Mouse (Mus musculus) embryonic stem cell, embryonic (primary cell): ENCODE results near the gene Gm44973.

Source experiments
- CTCF ChIA-PET, 4 experiments: fragments of 300-600 bp in 2 of 4; fragments of 350-600 bp in 2 of 4; sonication (Branson Sonifier 250); formaldehyde crosslinking; loops; one replicate each; lab custom pipeline; 2022; ENCODE audit warnings: inconsistent platforms in 2 of 4; lab: Charles Lee
- POLR2A ChIA-PET, 4 experiments: fragments of 300-600 bp in 2 of 4; fragments of 350-600 bp in 2 of 4; sonication (Branson Sonifier 250); formaldehyde crosslinking; loops; one replicate each; lab custom pipeline; 2022; ENCODE audit warnings: antibody characterized with exemption in 4 of 4, inconsistent platforms in 1 of 4; lab: Charles Lee

The Gm44973 gene

DNA sequence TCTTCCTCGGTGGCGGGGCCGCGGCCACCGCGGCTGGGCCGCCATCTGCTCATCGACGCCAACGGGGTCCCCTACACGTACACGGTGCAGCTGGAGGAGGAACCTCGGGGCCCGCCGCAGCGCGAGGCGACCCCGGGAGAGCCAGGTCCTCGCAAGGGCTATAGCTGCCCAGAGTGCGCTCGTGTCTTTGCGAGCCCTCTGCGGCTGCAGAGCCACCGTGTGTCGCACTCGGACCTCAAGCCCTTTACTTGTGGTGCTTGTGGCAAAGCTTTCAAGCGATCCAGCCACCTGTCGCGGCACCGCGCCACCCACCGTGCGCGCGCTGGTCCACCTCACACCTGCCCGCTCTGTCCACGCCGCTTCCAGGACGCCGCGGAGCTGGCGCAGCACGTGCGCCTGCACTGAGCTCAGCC is 37.6 kb downstream of the Gm44973 start:
- CTCF ChIA-PET: interaction anchor here in 2 of 4 experiments (0.7 to 3.8 kb wide), 4 partner anchors 8 to 130 kb away, joined by 3 to 33 read pairs (median 4); partner anchors contain the start of genes Fiz1 (in 1 of the 2), U2af2 (in 1 of the 2) and Zfp524 (in 1 of the 2)
- POLR2A ChIA-PET: interaction anchor here (0.9 to 8.5 kb wide), 25 partner anchors 8 to 300 kb away, joined by 3 to 114 read pairs (median 5); partner anchors contain the start of genes U2af2 (in 4 of the 4), Fiz1 (in 3 of the 4), Zfp524 (in 3 of the 4) and Gm44973 (in 2 of the 4)

- ChIA-PET CTCF (interaction anchor here in 2 of 4 experiments (0.7 to 1.1 kb wide), 3 partner anchors 40 to 130 kb away, joined by 3 to 4 read pairs (median 4); partner anchors contain the start of genes Fiz1 (in 1 of the 2) and Zfp524 (in 1 of the 2)), POLR2A (interaction anchor here (0.6 to 8.5 kb wide), 28 partner anchors 7 to 301 kb away, joined by 3 to 114 read pairs (median 4); partner anchors contain the start of genes U2af2 (in 4 of the 4), Fiz1 (in 3 of the 4), Zfp524 (in 3 of the 4) and Ccdc106 (in 2 of the 4))
Measured at GRCm38 (mm10) chr7:5053456-5054179, 38.3 kb downstream of the Gm44973 start.

- ChIA-PET POLR2A (interaction anchor here in 2 of 4 experiments (0.6 to 8.5 kb wide), 9 partner anchors 16 to 304 kb away, joined by 3 to 114 read pairs (median 3); partner anchors contain the start of genes Fiz1 (in 2 of the 2), Zfp524 (in 2 of the 2), Ccdc106 (in 1 of the 2) and Cox6b2 (in 1 of the 2)), CTCF (no interaction called here)
Measured at GRCm38 (mm10) chr7:5056651-5057263, 41.5 kb downstream of the Gm44973 start.

DNA sequence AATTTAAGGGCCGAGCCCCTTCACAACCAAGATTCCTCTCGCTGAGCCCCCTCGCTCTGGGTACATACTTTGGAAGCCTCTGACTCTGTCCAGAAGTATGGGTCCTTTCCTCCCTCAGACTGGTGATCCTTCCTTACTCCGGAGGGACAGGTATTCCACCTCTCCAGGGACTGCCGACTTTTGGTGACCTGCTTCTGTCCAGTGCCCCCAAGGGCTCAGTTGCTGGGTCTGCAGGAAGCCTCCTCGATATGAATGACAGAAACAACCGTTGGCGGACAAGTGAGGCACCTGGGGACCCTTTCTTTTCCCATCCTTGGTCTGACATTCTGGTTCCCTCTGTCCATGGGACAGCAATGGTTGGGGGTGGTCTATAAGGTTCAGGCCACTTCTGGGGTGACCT is 42.1 kb downstream of the Gm44973 start:
- ChIA-PET POLR2A (interaction anchor here in 3 of 4 experiments (0.6 to 10.0 kb wide), 7 partner anchors 14 to 245 kb away, joined by 3 to 221 read pairs (median 3); partner anchors contain the start of genes Ccdc106 (in 2 of the 3), Fiz1 (in 2 of the 3), Gm44973 (in 2 of the 3) and Zfp524 (in 2 of the 3)), CTCF (interaction anchor here in 1 of 4 experiments (2.0 kb wide), 1 partner anchor 40 kb away, joined by 4 read pairs; no protein-coding TSS in a partner anchor)

GRCm38 (mm10) chr7:5057804-5058203 is 42.5 kb downstream of the Gm44973 start:
- POLR2A ChIA-PET: interaction anchor here in 3 of 4 experiments (0.6 to 10.0 kb wide), 12 partner anchors 13 to 265 kb away, joined by 3 to 240 read pairs (median 3); partner anchors contain the start of genes Ccdc106 (in 2 of the 3), Fiz1 (in 2 of the 3), Gm44973 (in 2 of the 3) and Zfp524 (in 2 of the 3)
- CTCF ChIA-PET: interaction anchor here in 2 of 4 experiments (0.9 to 2.0 kb wide), 2 partner anchors 10 to 40 kb away, joined by 3 to 4 read pairs; no protein-coding TSS in a partner anchor

GRCm38 (mm10) chr7:5058631-5059030 is 43.3 kb downstream of the Gm44973 start:
- POLR2A ChIA-PET: interaction anchor here in 3 of 4 experiments (0.8 to 10.0 kb wide), 10 partner anchors 7 to 266 kb away, joined by 3 to 240 read pairs (median 11); partner anchors contain the start of genes Ccdc106 (in 2 of the 3), Fiz1 (in 2 of the 3), Gm44973 (in 2 of the 3) and Zfp524 (in 2 of the 3)

DNA sequence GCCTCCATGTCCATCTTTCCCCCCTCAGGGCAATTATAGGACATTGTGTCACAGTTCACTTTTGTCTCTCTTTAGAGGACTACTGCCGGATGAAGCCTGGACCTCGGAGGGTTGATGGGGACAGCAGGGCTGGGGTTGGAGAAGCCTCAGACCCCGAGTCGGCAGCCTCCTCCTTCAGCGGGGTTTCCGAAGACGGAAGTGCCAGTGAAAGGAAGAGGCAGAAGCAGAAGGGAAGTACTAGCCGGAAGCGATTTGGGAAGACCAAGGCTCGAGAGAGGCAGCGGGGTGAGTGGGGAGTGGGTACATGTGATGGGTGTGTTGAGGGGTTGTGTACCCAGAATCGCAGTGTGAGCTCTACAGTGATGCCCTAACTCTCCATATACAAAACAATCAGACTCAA is 44.1 kb downstream of the Gm44973 start:
- ChIA-PET CTCF (interaction anchor here in 3 of 4 experiments (0.9 to 2.2 kb wide), 11 partner anchors 21 to 1067 kb away, joined by 3 to 11 read pairs (median 4); partner anchors contain the start of genes Rasl2-9 (in 1 of the 3) and Zfp784 (in 1 of the 3)), POLR2A (interaction anchor here in 3 of 4 experiments (0.7 to 10.0 kb wide), 18 partner anchors 8 to 1303 kb away, joined by 3 to 240 read pairs (median 16); partner anchors contain the start of genes Ccdc106 (in 2 of the 3), Fiz1 (in 2 of the 3), Gm44973 (in 2 of the 3) and Zfp524 (in 2 of the 3))

More at GRCm38 (mm10) chr7:5058631-5059030, 43.3 kb downstream of the Gm44973 start:
- CTCF ChIA-PET: interaction anchor here in 2 of 4 experiments (0.9 to 2.0 kb wide), 3 partner anchors 11 to 50 kb away, joined by 3 to 4 read pairs (median 3); no protein-coding TSS in a partner anchor

DNA sequence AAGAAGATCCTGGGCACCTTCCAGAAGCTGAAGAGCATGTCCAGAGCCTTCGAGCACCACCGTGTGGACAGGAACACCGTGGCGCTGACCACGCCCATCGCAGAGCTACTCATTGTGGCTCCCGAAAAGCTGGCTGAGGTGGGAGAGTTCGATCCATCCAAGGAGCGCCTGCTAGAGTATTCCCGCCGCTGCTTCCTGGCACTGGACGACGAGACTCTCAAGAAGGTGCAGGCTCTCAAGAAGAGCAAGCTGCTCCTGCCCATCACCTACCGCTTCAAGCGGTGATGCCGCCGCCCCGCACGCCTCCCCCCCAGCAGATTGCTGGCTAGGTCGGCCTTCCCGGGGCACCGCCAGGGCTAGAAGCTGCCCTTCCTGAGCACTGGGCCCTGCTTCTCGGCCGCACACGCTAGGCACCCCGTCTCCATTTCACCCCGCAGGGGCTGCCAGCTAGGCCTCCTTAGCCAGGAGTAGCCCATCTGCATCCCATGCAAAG is 45.0 kb downstream of the Gm44973 start:
- CTCF ChIA-PET: interaction anchor here (0.6 to 2.9 kb wide), 35 partner anchors 9 to 1067 kb away, joined by 3 to 33 read pairs (median 3); partner anchors contain the start of genes Fiz1 (in 2 of the 4), Gm44973 (in 2 of the 4), Zfp784 (in 2 of the 4) and Ccdc106 (in 1 of the 4)
- POLR2A ChIA-PET: interaction anchor here (0.6 to 10.0 kb wide), 50 partner anchors 8 to 1302 kb away, joined by 3 to 240 read pairs (median 5); partner anchors contain the start of genes Zfp580 (in 4 of the 4), Ube2s (in 3 of the 4), Ccdc106 (in 2 of the 4) and Cox6b2 (in 2 of the 4)

DNA sequence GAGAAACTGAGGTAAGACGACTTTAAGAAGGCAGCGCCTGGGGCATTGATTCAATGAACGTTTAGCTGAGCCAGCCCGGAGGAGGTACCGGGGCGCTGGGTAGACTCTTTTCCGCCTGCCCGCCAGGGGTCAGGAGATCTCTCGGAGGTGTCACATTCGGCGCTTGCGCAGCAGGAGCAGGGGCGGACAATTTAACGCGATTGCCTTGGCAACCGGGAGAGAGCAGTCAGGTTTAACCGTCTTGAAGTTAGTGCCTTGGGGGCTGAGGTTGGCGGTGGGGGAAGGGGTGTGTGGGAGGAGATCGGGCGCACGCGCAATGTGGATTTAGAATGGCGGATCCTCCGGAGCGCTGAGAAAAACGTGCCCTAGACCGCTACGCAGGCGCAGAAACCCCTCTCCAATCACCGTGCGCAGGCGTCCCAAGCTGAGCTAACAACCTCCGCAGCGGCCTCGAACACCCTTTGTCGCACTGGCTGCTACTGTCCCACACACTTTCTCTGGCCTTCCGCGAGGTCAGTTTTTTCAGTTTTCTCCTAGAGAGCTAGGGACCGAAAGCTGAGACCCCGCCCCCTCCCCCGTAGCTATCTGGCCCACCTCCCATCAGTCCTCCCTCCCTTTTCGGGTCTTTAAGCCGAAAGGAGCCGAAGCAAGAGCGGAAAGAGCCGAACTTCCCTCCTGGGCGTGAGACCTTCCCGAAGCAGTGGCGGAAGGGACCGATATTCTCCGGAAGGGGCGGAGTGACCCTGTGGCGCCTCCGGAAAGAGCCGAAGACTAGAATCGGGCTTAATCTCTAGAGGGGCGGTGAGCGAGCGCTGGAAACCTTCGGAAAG is 45.9 kb downstream of the Gm44973 start:
- POLR2A ChIA-PET: interaction anchor here (0.6 to 10.0 kb wide), 78 partner anchors 8 to 1916 kb away, joined by 3 to 240 read pairs (median 4); partner anchors contain the start of genes Fiz1 (in 4 of the 4), Gm44973 (in 4 of the 4), Zfp580 (in 4 of the 4) and Ccdc106 (in 3 of the 4)
- CTCF ChIA-PET: interaction anchor here (0.6 to 2.9 kb wide), 29 partner anchors 10 to 537 kb away, joined by 3 to 33 read pairs (median 4); partner anchors contain the start of genes Fiz1 (in 2 of the 4), Gm44973 (in 2 of the 4), Ccdc106 (in 1 of the 4) and Rasl2-9 (in 1 of the 4)

DNA sequence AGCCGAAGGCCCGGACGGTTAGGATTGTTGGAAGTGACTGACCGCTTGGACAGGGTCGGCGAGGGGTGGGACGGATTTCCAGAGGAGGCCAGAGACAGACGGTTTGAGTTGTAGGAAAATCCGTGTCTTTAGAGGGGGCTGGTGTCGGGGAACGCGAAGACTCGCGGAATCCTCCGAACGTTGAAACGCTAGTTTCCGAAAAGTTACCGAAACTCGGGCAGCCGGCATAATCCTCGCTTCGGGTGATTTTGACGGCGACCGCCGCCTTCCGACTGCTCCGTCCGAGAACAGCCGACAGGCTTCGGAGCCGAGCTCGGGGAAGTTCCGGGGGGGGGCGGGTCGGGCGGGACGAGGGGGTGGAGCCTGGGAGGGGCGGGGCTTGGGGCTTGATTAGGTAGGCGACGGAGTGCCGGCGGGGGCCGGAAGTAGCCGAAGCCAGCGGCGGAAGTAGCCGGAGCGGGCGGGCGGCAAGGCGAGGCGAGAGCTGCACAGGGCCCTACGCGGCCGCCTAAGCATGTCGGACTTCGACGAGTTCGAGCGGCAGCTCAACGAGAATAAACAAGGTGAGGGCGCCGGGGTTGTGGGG is 46.6 kb downstream of the Gm44973 start, which contains the start of gene U2af2:
U2af2 (plus strand) TSS at position 370 of the 586 bp plus-strand sequence.
- POLR2A ChIA-PET: interaction anchor here (0.6 to 10.0 kb wide), 75 partner anchors 8 to 1916 kb away, joined by 3 to 240 read pairs (median 4); partner anchors contain the start of genes Fiz1 (in 4 of the 4), Gm44973 (in 4 of the 4), Zfp580 (in 4 of the 4) and Ccdc106 (in 3 of the 4)
- CTCF ChIA-PET: interaction anchor here (0.6 to 2.9 kb wide), 12 partner anchors 11 to 541 kb away, joined by 3 to 33 read pairs (median 4); partner anchors contain the start of genes Ccdc106 (in 1 of the 4), Fiz1 (in 1 of the 4), Gm44973 (in 1 of the 4) and Zfp524 (in 1 of the 4)

- CTCF ChIA-PET: interaction anchor here in 1 of 4 experiments (0.6 to 2.9 kb wide), 4 partner anchors 12 to 542 kb away, joined by 3 to 33 read pairs (median 4); partner anchors contain the start of gene Zfp580
- POLR2A ChIA-PET: interaction anchor here (0.6 to 10.0 kb wide), 57 partner anchors 8 to 1110 kb away, joined by 3 to 240 read pairs (median 5); partner anchors contain the start of genes Fiz1 (in 4 of the 4), Gm44973 (in 4 of the 4), Zfp524 (in 3 of the 4) and Zfp580 (in 3 of the 4)
Measured at GRCm38 (mm10) chr7:5062360-5063001, 47.2 kb downstream of the Gm44973 start.

- CTCF ChIA-PET: no interaction called here
- POLR2A ChIA-PET: interaction anchor here in 3 of 4 experiments (1.0 to 10.0 kb wide), 11 partner anchors 9 to 312 kb away, joined by 3 to 240 read pairs (median 8); partner anchors contain the start of genes Ccdc106 (in 2 of the 3), Fiz1 (in 2 of the 3), Gm44973 (in 2 of the 3) and Zfp524 (in 2 of the 3)
Measured at GRCm38 (mm10) chr7:5064886-5065285, 49.6 kb downstream of the Gm44973 start.

- ChIA-PET POLR2A (interaction anchor here (0.5 to 9.5 kb wide), 17 partner anchors 8 to 1270 kb away, joined by 3 to 240 read pairs (median 4); partner anchors contain the start of genes U2af2 (in 2 of the 4), Fiz1 (in 1 of the 4) and Gm3854 (in 1 of the 4)), CTCF (interaction anchor here in 1 of 4 experiments (1.0 to 1.3 kb wide), 2 partner anchors 13 to 14 kb away, joined by 3 read pairs; no protein-coding TSS in a partner anchor)
Measured at GRCm38 (mm10) chr7:5073586-5073985, 58.3 kb downstream of the Gm44973 start.

- POLR2A ChIA-PET: interaction anchor here in 3 of 4 experiments (0.7 to 9.5 kb wide), 13 partner anchors 8 to 250 kb away, joined by 3 to 240 read pairs (median 8); partner anchors contain the start of genes U2af2 (in 2 of the 3), Fiz1 (in 1 of the 3), Gm44973 (in 1 of the 3) and Zfp524 (in 1 of the 3)
- CTCF ChIA-PET: interaction anchor here in 2 of 4 experiments (0.6 to 1.3 kb wide), 2 partner anchors 15 to 163 kb away, joined by 3 to 6 read pairs; no protein-coding TSS in a partner anchor
Measured at GRCm38 (mm10) chr7:5074984-5075383, 59.7 kb downstream of the Gm44973 start.
